Mouse (Mus musculus) splenic B cell, adult 2 months (primary cell): Measurements from ENCODE around the gene Frat2.

Experiments
- DNase-seq: peaks from one replicate; pipeline ENCODE4 v3.0.0-alpha.2; 2011; ENCODE audit warnings: low read depth, low spot score
- H3K27me3 ChIP-seq: 2 replicates; pipeline ENCODE4 v1.6.1; 2012; ENCODE audit warnings: mild to moderate bottlenecking, low read length, moderate library complexity, mixed read lengths; ENCODE audit not compliant: control insufficient read depth, poor library complexity, insufficient read depth, severe bottlenecking
- H3K36me3 ChIP-seq: 2 replicates; pipeline ENCODE4 v1.6.1; 2012; ENCODE audit warnings: mild to moderate bottlenecking, low read length, moderate library complexity, mixed read lengths; ENCODE audit not compliant: control insufficient read depth, poor library complexity, insufficient read depth, severe bottlenecking

Frat2 gene

DNA sequence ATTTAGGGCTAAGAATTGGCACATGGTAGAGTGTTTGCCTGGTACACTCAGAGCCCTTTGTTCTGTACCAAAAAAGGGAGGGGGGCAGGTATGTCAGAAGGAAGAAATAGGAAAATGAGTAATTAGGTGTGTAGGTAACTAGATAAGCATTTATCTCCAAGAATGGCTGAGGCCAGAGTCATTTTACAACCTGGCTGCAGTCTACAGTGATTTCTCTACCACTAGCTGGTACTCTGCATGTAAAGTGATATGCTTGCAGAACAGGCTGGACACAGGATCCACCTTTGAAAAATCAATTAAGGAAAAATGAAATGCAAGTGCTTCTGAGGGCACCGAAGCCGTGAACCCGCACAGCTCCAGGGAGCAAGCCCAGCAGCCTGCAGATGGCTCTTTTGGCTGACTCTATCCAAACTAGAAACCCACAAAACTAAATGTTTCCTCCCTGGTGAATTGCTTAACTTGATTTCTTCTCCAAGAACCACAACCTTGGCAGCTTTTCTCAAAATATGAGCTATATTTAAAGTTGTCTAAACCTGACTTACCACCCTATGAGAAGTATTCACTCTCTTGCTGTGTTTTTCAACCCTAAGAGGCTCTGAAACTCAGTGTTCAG is 51.7 kb downstream of the Frat2 start:
- no peaks in the 10 kb centered on the region for H3K27me3 ChIP-seq
- DNase-seq: no peak
- no peaks in the 10 kb centered on the region for H3K36me3 ChIP-seq
